In genomic region chr3:88535527-88535926, GRCm38 (mm10) we compare ENCODE assay signal across 8 mouse cellular contexts. TPM values are rescaled to one million over a fixed set of nuclear protein-coding genes. Genes with fewer than 3 reads are reported as not detected.
DNase-seq lines count a peak whose midpoint lies in the region; ATAC-seq lines count a peak whose summit lies in the region.
"Had no signal": no experiment of that assay in that cellular context is flagged by ENCODE, and none has a peak within 500 bp of the region (broad histone marks: within the 10 kb centered on the region; RNA-seq: fewer than 3 reads in every experiment).

No protein-coding gene starts in this region.

- peaks cover 53% of the 10 kb centered on the region for H3K4me1 ChIP-seq in neural tube, embryonic 11.5 days (ENCODE audit: control insufficient read depth, insufficient read depth, low read length)
- peaks cover 62% of the 10 kb centered on the region for H3K4me1 ChIP-seq in hindbrain, embryonic 12.5 days
- H3K4me1 ChIP-seq in liver, embryonic 15.5 days (replicated peaks): peaks cover 62% of the 10 kb centered on the region

- H3K9me3 ChIP-seq in neural tube, embryonic 11.5 days (ENCODE audit: control insufficient read depth, low read length): no peaks in the 10 kb centered on the region
- no peaks in the 10 kb centered on the region for H3K9me3 ChIP-seq in hindbrain, embryonic 12.5 days (replicated peaks)
- H3K9me3 ChIP-seq in liver, embryonic 15.5 days (replicated peaks): no peaks in the 10 kb centered on the region

- DNase-seq in neural tube, embryonic 11.5 days (ENCODE audit: low spot score): no peak
- no peak for DNase-seq in neural tube, embryonic 10.5 days (ENCODE audit: extremely low spot score, low spot score)
- DNase-seq in adrenal gland, adult 8-10 months: no peak
- DNase-seq in urinary bladder, postnatal 14 days (ENCODE audit: low spot score): no peak
- DNase-seq in urinary bladder, postnatal 4 days (ENCODE audit: low spot score in 2 of 2): no peak

- peaks cover 23% of the 10 kb centered on the region for H3K36me3 ChIP-seq in neural tube, embryonic 11.5 days (ENCODE audit: control insufficient read depth, insufficient read depth, low read length)
- H3K36me3 ChIP-seq in hindbrain, embryonic 12.5 days: peaks cover 44% of the 10 kb centered on the region
- no peaks in the 10 kb centered on the region for H3K36me3 ChIP-seq in liver, embryonic 15.5 days (replicated peaks)

- WGBS in neural tube, embryonic 11.5 days: 48% methylated on average over 4 of the region's 4 CpGs
- 37% methylated on average over 4 of the region's 4 CpGs for WGBS in hindbrain, embryonic 12.5 days
- 75% methylated on average over 4 of the region's 4 CpGs for WGBS in liver, embryonic 15.5 days (ENCODE audit: insufficient replicate concordance)

- H3K27me3 ChIP-seq in neural tube, embryonic 11.5 days (ENCODE audit: control insufficient read depth, insufficient read depth, low read length): no peaks in the 10 kb centered on the region
- H3K27me3 ChIP-seq in hindbrain, embryonic 12.5 days: no peaks in the 10 kb centered on the region
- H3K27me3 ChIP-seq in liver, embryonic 15.5 days: peaks cover 30% of the 10 kb centered on the region

- H3K4me2 ChIP-seq in neural tube, embryonic 11.5 days (ENCODE audit: low read depth): peak overlapping the region; percentile 66
- peak overlapping the region; percentile 95 for H3K4me2 ChIP-seq in hindbrain, embryonic 12.5 days (replicated peaks)
- H3K4me2 ChIP-seq in liver, embryonic 15.5 days: peak overlapping the region; percentile 90

- ATAC-seq in neural tube, embryonic 11.5 days (ENCODE audit: insufficient read depth, low FRiP score, low TSS enrichment): no peak
- no peak for ATAC-seq in hindbrain, embryonic 12.5 days (ENCODE audit: low FRiP score)
- ATAC-seq in liver, embryonic 15.5 days (ENCODE audit: insufficient read depth): no peak

- H3K27ac ChIP-seq in neural tube, embryonic 11.5 days (ENCODE audit: low read depth, low read length): no peak overlapping the region
- peak overlapping the region; percentile 99 for H3K27ac ChIP-seq in hindbrain, embryonic 12.5 days
- H3K27ac ChIP-seq in liver, embryonic 15.5 days (replicated peaks): no peak overlapping the region

- peak overlapping the region; percentile 80 for H3K4me3 ChIP-seq in neural tube, embryonic 11.5 days (ENCODE audit: low read depth, low read length)
- H3K4me3 ChIP-seq in hindbrain, embryonic 12.5 days: peak overlapping the region; percentile 94
- H3K4me3 ChIP-seq in liver, embryonic 15.5 days (replicated peaks): no peak overlapping the region

- H3K9ac ChIP-seq in neural tube, embryonic 11.5 days (ENCODE audit: low read length): peak overlapping the region; percentile 97
- peak overlapping the region; percentile 99 for H3K9ac ChIP-seq in hindbrain, embryonic 12.5 days
- peak overlapping the region; percentile 46; the same call in 1 of the 2 replicates for H3K9ac ChIP-seq in liver, embryonic 15.5 days

RNA-seq across cellular contexts. Expression of gene Mex3a, which starts 3.3 kb away (rescaled TPM):
- polyA plus RNA-seq in neural tube, embryonic 11.5 days (2014; fragmentation: Nextera tagmentation; extraction: Ambion mirVana): 42.0 and 43.6 TPM in 2 replicates
- 44.2 and 44.5 TPM in 2 replicates for polyA plus RNA-seq in hindbrain, embryonic 12.5 days (2016; fragmentation: Nextera tagmentation; extraction: Ambion mirVana)
- polyA plus RNA-seq in liver, embryonic 15.5 days (2015; fragmentation: Nextera tagmentation; extraction: Ambion mirVana): 0.60 and 0.67 TPM in 2 replicates
- total RNA-seq in adrenal gland, adult 8-10 months (2022): 1 to 10 TPM; 2.8 to 4.3 (median 3.9) TPM

RNA-seq across cellular contexts. Expression of gene Rab25, which starts 12.6 kb away (rescaled TPM):
- 0.70 and 0.78 TPM in 2 replicates for polyA plus RNA-seq in neural tube, embryonic 11.5 days (2014; fragmentation: Nextera tagmentation; extraction: Ambion mirVana)
- 1.5 and 2.4 TPM in 2 replicates for polyA plus RNA-seq in hindbrain, embryonic 12.5 days (2016; fragmentation: Nextera tagmentation; extraction: Ambion mirVana)
- 0.53 TPM in 1 of 2 replicates, not detected in the other for polyA plus RNA-seq in liver, embryonic 15.5 days (2015; fragmentation: Nextera tagmentation; extraction: Ambion mirVana)
- total RNA-seq in adrenal gland, adult 8-10 months (2022): not detected
- total RNA-seq: heart, postnatal 25 days had no signal

RNA-seq across cellular contexts. Expression of gene Lamtor2, which starts 17.3 kb away (rescaled TPM):
- polyA plus RNA-seq in neural tube, embryonic 11.5 days (2014; fragmentation: Nextera tagmentation; extraction: Ambion mirVana): 82.1 and 98.4 TPM in 2 replicates
- polyA plus RNA-seq in hindbrain, embryonic 12.5 days (2016; fragmentation: Nextera tagmentation; extraction: Ambion mirVana): 124 and 140 TPM in 2 replicates
- polyA plus RNA-seq in liver, embryonic 15.5 days (2015; fragmentation: Nextera tagmentation; extraction: Ambion mirVana): 104 and 112 TPM in 2 replicates
- 100 to 1,000 TPM; 138 to 164 (median 144) TPM for total RNA-seq in adrenal gland, adult 8-10 months (2022)

RNA-seq across cellular contexts. Expression of gene Ubqln4, which starts 18.0 kb away (rescaled TPM):
- polyA plus RNA-seq in neural tube, embryonic 11.5 days (2014; fragmentation: Nextera tagmentation; extraction: Ambion mirVana): 80.2 and 84.0 TPM in 2 replicates
- 59.4 and 60.7 TPM in 2 replicates for polyA plus RNA-seq in hindbrain, embryonic 12.5 days (2016; fragmentation: Nextera tagmentation; extraction: Ambion mirVana)
- 19.8 and 20.4 TPM in 2 replicates for polyA plus RNA-seq in liver, embryonic 15.5 days (2015; fragmentation: Nextera tagmentation; extraction: Ambion mirVana)
- total RNA-seq in adrenal gland, adult 8-10 months (2022): 10 to 100 TPM; 64.1 to 81.3 (median 66.7) TPM

RNA-seq across cellular contexts. Expression of gene Lmna, which starts 25.8 kb away (rescaled TPM):
- polyA plus RNA-seq in neural tube, embryonic 11.5 days (2014; fragmentation: Nextera tagmentation; extraction: Ambion mirVana): 16.1 and 17.4 TPM in 2 replicates
- 48.9 and 61.6 TPM in 2 replicates for polyA plus RNA-seq in hindbrain, embryonic 12.5 days (2016; fragmentation: Nextera tagmentation; extraction: Ambion mirVana)
- 133 and 142 TPM in 2 replicates for polyA plus RNA-seq in liver, embryonic 15.5 days (2015; fragmentation: Nextera tagmentation; extraction: Ambion mirVana)
- total RNA-seq in adrenal gland, adult 8-10 months (2022): 100 to 1,000 TPM in 3 of 4 experiments, 10 to 100 TPM in 1; 88.2 to 134 (median 124) TPM

Comparison
In these comparisons a context has a peak if more than half of its experiments do, and no peak if none do; other contexts are left out.
1. H3K9ac ChIP-seq: peak in every context shown above with its lines; median percentile 99 in hindbrain, embryonic 12.5 days; 97 in neural tube, embryonic 11.5 days; 46 in liver, embryonic 15.5 days.
2. RNA of gene Mex3a, which starts 3.3 kb away (polyA plus RNA-seq): 44.2 to 44.5 TPM in hindbrain, embryonic 12.5 days and 42.0 to 43.6 TPM in neural tube, embryonic 11.5 days; 0.60 to 0.67 TPM in liver, embryonic 15.5 days; every median in the first group is over 10 times any median in the second.
3. Peak in every context shown above with its lines, with median percentiles within 50 percentile points of each other: H3K4me2 ChIP-seq.